Mouse (Mus musculus) forebrain, embryonic 16.5 days (tissue): ENCODE measurements around the gene Plxnb1. TPM values are rescaled to one million over a fixed set of nuclear protein-coding genes. Genes with fewer than 3 reads are reported as not detected.

Experiments
- ATAC-seq: fragments of 200-750 bp; cut with Nextera tagmentation; 2 replicates; pipeline ENCODE4 v1.8.0; 2017; ENCODE audit warnings: mild to moderate bottlenecking, moderate library complexity
- H3K27ac ChIP-seq: fragments of 300-500 bp; sonication (generic); 2 replicates; pipeline ENCODE4 v1.5.1; 2014; ENCODE audit warnings: low read length, control low read depth
- H3K27me3 ChIP-seq: fragments of 300-500 bp; sonication (generic); replicated peaks from 2 replicates; pipeline ENCODE4 v1.6.1; 2014; ENCODE audit warnings: low read length; ENCODE audit not compliant: control insufficient read depth, insufficient read depth
- H3K36me3 ChIP-seq: fragments of 300-500 bp; sonication (generic); 2 replicates; pipeline ENCODE4 v1.6.1; 2014; ENCODE audit not compliant: control insufficient read depth, insufficient read depth
- H3K4me1 ChIP-seq: fragments of 300-500 bp; sonication (generic); replicated peaks from 2 replicates; pipeline ENCODE4 v1.6.1; 2014; ENCODE audit warnings: low read length; ENCODE audit not compliant: control insufficient read depth, insufficient read depth
- H3K4me2 ChIP-seq: fragments of 300-500 bp; sonication (generic); 2 replicates; pipeline ENCODE4 v1.6.1; 2014; ENCODE audit warnings: mild to moderate bottlenecking, low read length, control low read depth
- H3K4me3 ChIP-seq: fragments of 300-500 bp; sonication (generic); replicated peaks from 2 replicates; pipeline ENCODE4 v1.5.1; 2014; ENCODE audit warnings: mild to moderate bottlenecking, low read length, control low read depth
- H3K9ac ChIP-seq: fragments of 300-500 bp; sonication (generic); replicated peaks from 2 replicates; pipeline ENCODE4 v1.6.1; 2014; ENCODE audit warnings: low read depth, low read length, control low read depth
- H3K9me3 ChIP-seq: fragments of 300-500 bp; sonication (generic); 2 replicates; pipeline ENCODE4 v1.6.1; 2016; ENCODE audit warnings: low read length; ENCODE audit not compliant: control insufficient read depth
- whole genome bisulfite sequencing: fragments of 180-500 bp; shearing (Covaris S2); extraction: QIAGEN DNeasy Blood & Tissue Kit; methylation state at CpG from one replicate; pipeline ENCODE4 v1.1.7; 2014; 5-methylcytosine and 5-hydroxymethylcytosine counted together
- polyA plus RNA-seq: library from polyadenylated mRNA; unstranded; fragments of >200 nt; fragmentation: Nextera tagmentation; extraction: Ambion mirVana; gene quantifications from 2 replicates; pipeline ENCODE4 v1.2.1, GENCODE M21; 2015

The Plxnb1 gene
- polyA plus RNA-seq, 1 experiment from 2014 or later, result 22.1 TPM

DNA sequence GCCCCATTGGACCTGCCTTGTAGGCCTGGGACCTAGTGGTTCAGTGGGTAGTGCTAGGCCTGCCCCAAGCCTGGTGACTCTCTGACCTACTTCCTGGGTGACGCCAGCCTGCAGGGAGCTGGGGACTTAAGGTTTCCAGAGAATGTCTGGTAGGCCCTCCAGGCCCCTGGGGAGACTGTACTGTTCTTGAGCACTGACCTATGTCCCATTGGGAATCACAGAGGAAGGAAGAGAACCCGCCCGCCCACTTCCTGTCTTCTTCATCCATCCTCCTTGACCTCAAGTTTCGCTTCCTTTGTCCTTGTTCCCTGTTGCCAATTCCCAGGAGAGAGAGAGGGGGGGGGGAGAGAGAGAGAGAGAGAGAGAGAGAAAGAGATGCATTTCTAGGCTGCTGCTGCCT, 22.9 kb downstream of the Plxnb1 start:
- Histone ChIP-seq H3K27me3 (no peaks in the 10 kb centered on the region), H3K4me3 (no peak overlapping the region), H3K36me3 (peaks cover 45% of the 10 kb centered on the region), H3K9me3 (no peaks in the 10 kb centered on the region), H3K27ac (no peak overlapping the region), H3K4me2 (no peak overlapping the region), H3K9ac (no peak overlapping the region), H3K4me1 (no peaks in the 10 kb centered on the region)
- ATAC-seq, result no peak
- WGBS, result 98% methylated on average over 3 of the region's 4 CpGs

DNA sequence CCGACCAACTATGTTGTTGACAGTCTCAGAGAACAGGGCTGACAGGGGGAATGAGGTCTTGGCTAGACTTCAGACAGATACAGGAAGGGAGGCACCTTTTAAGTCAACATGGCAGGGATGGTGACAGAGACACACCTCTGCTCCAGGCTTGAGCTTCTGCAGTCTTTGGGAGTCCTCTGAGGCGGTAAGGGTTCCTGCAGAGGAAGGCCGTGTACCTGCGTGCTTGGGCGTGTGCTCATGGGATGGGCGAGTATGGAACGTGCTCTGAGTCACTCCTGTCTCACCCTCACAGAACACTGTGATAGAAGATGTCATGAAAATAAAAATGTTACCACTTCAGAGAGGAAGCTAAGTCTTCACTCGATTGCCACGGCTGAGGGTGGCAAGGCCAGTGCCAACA, 24.4 kb downstream of the Plxnb1 start:
- Histone ChIP-seq H3K4me2 (no peak overlapping the region), H3K4me3 (no peak overlapping the region), H3K36me3 (peaks cover 39% of the 10 kb centered on the region), H3K4me1 (no peaks in the 10 kb centered on the region), H3K9me3 (no peaks in the 10 kb centered on the region), H3K27me3 (no peaks in the 10 kb centered on the region), H3K9ac (no peak overlapping the region), H3K27ac (no peak overlapping the region)
- ATAC-seq, result no peak
- 90% methylated on average over 9 of the region's 9 CpGs for whole genome bisulfite sequencing

DNA sequence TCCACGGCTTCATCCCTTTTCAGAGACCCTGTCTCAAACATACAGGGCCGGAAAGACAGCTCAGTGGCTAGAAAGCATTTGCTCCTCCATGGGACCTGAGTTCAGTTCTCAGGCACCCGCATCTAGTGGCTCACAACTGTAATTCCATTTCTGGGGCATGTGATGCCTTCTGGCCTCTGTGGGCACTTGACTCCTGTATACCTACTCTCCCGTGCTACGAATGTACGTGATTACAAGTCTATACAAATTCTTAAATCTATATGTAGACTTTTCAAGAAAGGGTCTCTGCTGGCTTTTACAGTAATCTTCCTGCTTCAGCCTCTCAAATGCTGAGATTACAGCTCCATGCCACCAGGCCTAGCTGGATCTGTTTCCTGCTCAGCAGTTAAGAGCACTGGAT, 25.8 kb downstream of the Plxnb1 start:
- no peak for ATAC-seq
- Histone ChIP-seq H3K9ac (no peak overlapping the region), H3K27me3 (no peaks in the 10 kb centered on the region), H3K4me1 (no peaks in the 10 kb centered on the region), H3K36me3 (peaks cover 26% of the 10 kb centered on the region), H3K9me3 (no peaks in the 10 kb centered on the region), H3K27ac (no peak overlapping the region), H3K4me3 (no peak overlapping the region), H3K4me2 (no peak overlapping the region)
- WGBS, result 87% methylated on average over 6 of the region's 6 CpGs

DNA sequence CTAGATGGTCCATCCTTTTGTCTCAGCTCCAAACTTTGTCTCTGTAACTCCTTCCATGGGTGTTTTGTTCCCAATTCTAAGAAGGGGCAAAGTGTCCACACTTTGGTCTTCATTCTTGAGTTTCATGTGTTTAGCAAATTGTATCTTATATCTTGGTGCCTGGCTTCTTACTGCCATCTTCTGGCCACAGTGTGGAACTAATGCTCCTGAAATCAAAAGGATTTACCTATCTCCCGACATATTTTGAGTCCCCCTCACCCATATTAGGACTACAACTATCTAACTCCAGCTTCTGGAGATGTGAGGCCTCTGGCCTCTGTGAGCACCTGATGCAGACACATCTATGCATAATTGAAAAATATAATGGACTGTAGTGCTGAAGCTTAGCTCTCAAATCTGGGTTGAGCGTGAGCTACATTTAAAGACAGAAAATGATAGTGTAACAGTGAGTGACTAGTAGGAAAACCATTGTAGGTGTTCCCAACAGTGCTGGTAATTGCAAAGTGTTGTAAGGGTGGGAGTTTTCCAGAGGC, 27.4 kb downstream of the Plxnb1 start:
- H3K27ac ChIP-seq, result no peak overlapping the region
- no peak overlapping the region for H3K4me2 ChIP-seq
- H3K27me3 ChIP-seq, result no peaks in the 10 kb centered on the region
- no peak overlapping the region for H3K4me3 ChIP-seq
- peak; percentile 43 for ATAC-seq
- H3K4me1 ChIP-seq, result no peaks in the 10 kb centered on the region
- H3K9me3 ChIP-seq, result no peaks in the 10 kb centered on the region
- H3K36me3 ChIP-seq, result peaks cover 11% of the 10 kb centered on the region
- no peak overlapping the region for H3K9ac ChIP-seq
- WGBS, result 46% methylated on average over 2 of the region's 2 CpGs

DNA sequence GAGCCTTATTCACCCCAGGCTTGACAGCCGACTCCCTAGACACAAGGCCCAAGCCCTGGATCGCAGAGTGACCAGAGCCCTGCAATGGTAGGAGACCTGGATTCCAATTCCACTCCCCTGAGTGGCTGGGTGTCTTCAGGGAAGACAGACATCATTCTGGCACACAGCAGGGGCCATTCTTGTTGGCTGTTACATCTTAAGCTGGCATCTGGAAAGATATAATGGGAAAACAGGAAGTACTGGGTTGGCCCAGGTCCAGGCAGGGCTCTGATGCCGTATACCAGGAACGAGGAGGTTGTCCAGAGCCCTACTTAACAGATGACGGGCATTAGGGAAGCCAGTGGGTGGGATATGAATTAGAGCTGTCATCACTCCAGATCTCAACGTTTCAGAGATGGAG, 28.1 kb downstream of the Plxnb1 start:
- Histone ChIP-seq H3K36me3 (peaks cover 6% of the 10 kb centered on the region; the same call in 1 of the 2 replicates), H3K27ac (no peak overlapping the region), H3K27me3 (no peaks in the 10 kb centered on the region), H3K4me3 (no peak overlapping the region), H3K4me2 (no peak overlapping the region), H3K4me1 (no peaks in the 10 kb centered on the region), H3K9ac (no peak overlapping the region), H3K9me3 (no peaks in the 10 kb centered on the region)
- WGBS, result 42% methylated on average over 6 of the region's 6 CpGs
- ATAC-seq, result peak; percentile 13; the same call in 1 of the 2 replicates

DNA sequence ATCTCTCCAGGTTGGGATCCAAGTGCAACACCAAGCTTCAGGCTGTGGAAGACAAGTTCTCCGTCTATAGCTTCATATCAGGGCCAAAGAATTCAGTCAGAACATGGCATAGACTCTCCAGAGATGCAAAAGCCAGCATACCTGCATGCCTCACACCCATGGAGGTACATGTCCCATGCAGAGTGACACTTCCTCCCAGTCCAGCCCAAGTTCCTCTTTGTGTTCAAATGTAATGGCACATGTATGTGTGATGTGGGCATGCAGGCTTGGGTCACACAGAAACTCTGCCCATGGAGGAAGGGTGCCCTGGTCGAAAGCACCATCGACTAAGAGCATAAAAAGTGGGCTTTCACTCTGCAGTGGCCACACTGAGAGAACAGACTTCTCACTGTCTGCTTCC, 29.0 kb downstream of the Plxnb1 start:
- no peak for ATAC-seq
- WGBS, result 90% methylated on average over 3 of the region's 3 CpGs
- Histone ChIP-seq H3K9me3 (no peaks in the 10 kb centered on the region), H3K4me2 (no peak overlapping the region), H3K4me3 (no peak overlapping the region), H3K27ac (no peak overlapping the region), H3K36me3 (no peaks in the 10 kb centered on the region), H3K27me3 (no peaks in the 10 kb centered on the region), H3K4me1 (no peaks in the 10 kb centered on the region), H3K9ac (no peak overlapping the region)

DNA sequence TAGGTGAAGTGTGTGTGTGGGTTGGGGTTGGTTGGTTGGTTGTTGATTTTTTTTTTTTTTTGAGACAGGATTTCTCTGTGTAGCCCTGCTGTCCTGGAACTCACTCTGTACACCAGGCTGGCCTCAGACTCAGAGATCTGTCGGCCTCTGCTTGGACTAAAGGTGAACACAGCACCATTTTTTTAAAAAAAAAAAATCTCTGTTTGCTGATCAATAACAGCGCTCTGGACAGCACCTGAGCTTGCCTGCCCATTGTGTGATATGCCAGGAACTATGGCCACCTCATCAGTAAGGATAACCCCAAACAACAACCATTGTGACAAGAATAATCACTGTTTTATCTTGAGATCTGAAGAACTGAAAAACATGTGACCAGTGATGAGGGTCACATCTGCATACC, 29.9 kb downstream of the Plxnb1 start:
- no peak overlapping the region for H3K9ac ChIP-seq
- no peaks in the 10 kb centered on the region for H3K27me3 ChIP-seq
- H3K4me1 ChIP-seq, result no peaks in the 10 kb centered on the region
- H3K36me3 ChIP-seq, result no peaks in the 10 kb centered on the region
- H3K4me3 ChIP-seq, result no peak overlapping the region
- H3K27ac ChIP-seq, result no peak overlapping the region
- no peak for ATAC-seq
- H3K4me2 ChIP-seq, result no peak overlapping the region
- WGBS, result 84% methylated on average over 2 of the region's 2 CpGs
- no peaks in the 10 kb centered on the region for H3K9me3 ChIP-seq

DNA sequence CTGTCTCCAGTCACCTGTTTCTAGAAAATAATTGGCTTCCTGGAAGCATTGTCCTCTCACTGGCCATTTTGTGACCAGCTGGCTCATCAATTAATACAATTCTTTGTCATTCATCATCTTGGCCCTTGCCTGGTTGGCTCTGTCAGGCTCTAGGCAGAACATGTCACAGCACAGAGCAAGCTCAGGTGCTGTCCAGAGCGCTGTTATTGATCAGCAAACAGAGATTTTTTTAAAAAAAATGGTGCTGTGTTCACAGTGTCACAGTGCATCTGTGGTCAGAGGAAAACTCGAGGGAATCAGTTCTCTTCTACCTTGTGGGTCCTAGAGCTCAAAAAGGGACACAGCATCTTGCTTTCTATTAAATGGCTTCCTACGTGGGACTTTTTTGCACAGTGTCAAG, 30.3 kb downstream of the Plxnb1 start:
- Histone ChIP-seq H3K27ac (no peak overlapping the region), H3K36me3 (no peaks in the 10 kb centered on the region), H3K9ac (no peak overlapping the region), H3K27me3 (no peaks in the 10 kb centered on the region), H3K4me2 (no peak overlapping the region), H3K4me1 (no peaks in the 10 kb centered on the region), H3K9me3 (no peaks in the 10 kb centered on the region), H3K4me3 (no peak overlapping the region)
- ATAC-seq, result no peak
- WGBS, result 70% methylated on average over 3 of the region's 3 CpGs

DNA sequence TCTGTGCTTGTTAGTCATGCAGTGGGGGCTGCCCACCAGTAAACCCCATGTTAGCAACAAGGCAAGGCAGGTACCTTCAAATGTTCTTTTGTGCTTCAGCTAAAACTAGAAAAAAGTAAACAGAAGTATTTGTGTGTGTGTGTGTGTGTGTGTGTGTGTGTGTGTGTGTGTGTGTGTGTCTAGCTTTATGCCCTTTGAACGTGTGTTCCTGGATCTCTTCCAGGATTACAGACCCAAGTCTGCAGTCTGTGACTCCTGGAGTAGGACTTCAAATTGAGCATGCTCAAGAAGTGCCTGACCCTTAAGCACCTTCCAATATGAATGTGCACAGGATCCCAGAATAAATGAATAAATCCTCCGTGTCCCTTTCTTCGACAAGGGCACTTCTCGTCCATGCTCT, 31.9 kb downstream of the Plxnb1 start:
- no peak for ATAC-seq
- H3K4me1 ChIP-seq, result no peaks in the 10 kb centered on the region
- H3K4me3 ChIP-seq, result no peak overlapping the region
- no peak overlapping the region for H3K9ac ChIP-seq
- no peaks in the 10 kb centered on the region for H3K36me3 ChIP-seq
- 72% methylated on average over 4 of the region's 4 CpGs for WGBS
- no peak overlapping the region for H3K27ac ChIP-seq
- no peaks in the 10 kb centered on the region for H3K27me3 ChIP-seq
- no peak overlapping the region for H3K4me2 ChIP-seq
- no peaks in the 10 kb centered on the region for H3K9me3 ChIP-seq

DNA sequence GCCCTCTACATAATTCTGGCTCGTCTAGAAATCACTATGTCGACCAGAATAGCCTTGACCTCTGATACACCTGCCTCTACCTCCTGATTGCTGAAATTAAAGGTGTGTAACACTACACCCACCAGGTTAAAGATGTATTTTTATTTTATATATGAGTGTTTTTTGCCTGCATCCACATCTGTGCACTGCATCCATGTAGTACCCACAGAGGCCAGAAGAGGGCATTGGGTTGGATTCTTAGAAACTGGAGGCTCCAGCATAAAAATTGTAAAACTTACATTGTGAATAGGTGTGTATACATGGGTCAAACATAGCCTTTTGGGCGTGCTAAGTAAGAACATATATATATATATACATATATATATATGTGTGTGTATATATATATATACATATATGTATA, 33.0 kb downstream of the Plxnb1 start:
- Histone ChIP-seq H3K4me2 (no peak overlapping the region), H3K27me3 (no peaks in the 10 kb centered on the region), H3K27ac (no peak overlapping the region), H3K36me3 (no peaks in the 10 kb centered on the region), H3K4me1 (no peaks in the 10 kb centered on the region), H3K4me3 (no peak overlapping the region), H3K9ac (no peak overlapping the region), H3K9me3 (no peaks in the 10 kb centered on the region)
- no peak for ATAC-seq
- 61% methylated on average over 3 of the region's 3 CpGs for WGBS
